Mouse (Mus musculus) CD8-positive naive resting alpha-beta T cell, adult 2 months (primary cell): ENCODE measurements around the gene Sft2d2.

Experiments used
- DNase-seq, 2 experiments: peaks; one replicate each; pipeline ENCODE4 v3.0.0; 2022; ENCODE audit warnings: low read depth in 2 of 2, low spot score in 2 of 2

Sft2d2 gene

DNA sequence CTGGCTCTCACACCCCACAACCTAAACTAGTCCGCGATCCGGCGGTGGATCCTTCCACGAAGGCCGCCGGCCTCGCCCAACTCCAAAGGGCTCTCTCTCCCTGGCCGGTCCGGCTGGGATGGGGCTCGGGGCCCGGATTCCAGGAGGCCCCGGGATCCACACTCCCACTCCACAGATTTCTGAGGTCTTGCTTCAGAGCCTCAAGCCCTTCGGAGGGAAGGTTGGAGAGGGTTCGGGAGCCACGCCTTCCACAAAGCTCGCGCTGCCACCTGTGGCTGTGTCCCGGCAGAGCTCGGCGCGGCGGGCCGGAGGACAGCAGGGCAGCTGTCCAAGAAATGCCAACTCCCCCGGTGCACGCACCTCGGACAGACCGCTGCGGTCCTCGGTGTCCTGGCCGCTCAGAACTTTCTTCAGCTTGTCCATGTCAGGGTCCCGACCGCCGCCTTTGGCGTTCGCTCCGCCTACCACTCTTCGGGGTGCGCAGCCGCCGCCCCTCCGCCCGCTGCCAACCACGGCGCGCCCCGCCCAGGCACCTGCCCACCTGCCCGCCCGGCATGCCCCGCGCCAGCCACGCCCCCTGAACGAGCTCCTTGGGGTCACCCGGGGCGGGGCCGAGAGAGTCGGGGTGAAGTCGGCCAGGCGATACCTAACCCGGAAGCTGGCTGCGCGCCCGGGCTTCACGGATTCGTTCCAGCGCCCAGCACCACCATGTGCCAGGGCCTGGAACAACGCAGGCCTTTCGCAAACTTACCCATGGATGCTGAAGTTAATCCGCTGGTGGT lies at the start of gene Sft2d2:
Sft2d2 (minus strand) TSS at position 559 of the 782 bp plus-strand sequence.
- DNase-seq: peak; percentile 89 to 90

DNA sequence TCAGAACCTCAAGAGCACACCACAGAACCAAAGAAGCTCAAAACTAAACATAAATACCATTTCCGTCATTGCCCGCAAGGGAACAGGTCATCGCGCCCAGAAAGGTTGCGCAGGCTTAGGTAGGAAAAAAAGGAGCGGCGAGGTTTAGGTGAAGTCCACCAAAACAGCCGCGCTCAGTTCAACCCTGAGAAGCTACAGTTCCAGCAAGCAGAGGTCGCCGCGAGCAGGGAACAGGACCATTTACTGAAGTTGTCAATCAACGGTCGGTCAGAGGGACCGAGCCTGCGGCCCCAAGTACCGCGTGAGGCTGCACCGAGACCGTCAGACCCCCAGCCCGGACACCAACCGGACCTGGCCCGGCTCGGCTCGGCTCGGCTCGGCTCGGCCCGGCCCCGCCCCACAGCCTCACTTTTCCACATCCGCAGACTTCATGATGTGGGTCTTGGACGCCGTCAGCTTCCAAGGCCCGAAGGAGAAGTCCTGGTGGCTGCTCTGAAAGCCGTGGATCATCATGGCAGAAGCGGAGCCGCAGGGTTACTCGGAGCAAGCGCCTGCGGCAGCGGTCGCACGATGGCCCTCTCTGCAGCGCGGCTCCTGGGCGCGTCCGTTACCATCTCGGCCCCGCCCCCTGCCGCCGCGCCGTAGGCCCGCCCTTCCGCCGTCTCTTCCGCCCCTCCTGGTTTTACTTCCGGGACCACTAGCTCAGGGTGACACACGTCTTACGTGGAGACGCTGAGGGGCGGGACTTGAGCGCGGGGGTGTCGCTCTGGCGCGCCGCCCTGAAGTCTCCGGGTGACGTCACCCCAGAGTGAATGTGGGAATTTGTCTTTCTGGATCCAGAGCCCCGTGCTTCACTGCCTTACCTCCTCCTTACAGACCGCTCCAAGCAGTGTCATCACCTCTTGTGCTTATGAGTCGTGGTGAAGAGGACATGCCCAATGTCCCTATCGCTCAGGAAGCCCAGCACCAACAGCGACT lies 42.4 kb upstream of the Sft2d2 start, which contains the start of gene Tiprl:
Tiprl (minus strand) TSS at position 676 of the 978 bp plus-strand sequence.
- peak; percentile 91 to 93 for DNase-seq

DNA sequence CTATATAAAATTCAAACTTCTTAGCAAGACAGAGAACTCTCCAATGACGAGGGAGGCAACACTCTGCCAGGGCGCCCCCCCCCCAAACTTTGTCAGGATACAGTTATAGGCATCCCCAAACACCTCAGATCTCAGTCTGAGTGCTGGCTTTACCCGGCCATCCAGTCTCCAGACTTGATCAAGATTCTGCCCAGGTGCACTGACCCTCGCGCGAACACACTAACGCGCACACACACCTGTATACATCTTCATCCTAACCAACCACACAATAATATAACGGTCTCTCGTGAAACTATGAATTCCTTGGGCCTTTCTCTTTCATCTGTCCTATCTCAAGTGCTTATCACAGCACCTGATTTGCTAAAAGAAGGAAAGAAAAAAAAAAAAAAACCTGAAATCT lies 41.6 kb upstream of the Sft2d2 start:
- DNase-seq: peak in 1 of 2 experiments; percentile 7

DNA sequence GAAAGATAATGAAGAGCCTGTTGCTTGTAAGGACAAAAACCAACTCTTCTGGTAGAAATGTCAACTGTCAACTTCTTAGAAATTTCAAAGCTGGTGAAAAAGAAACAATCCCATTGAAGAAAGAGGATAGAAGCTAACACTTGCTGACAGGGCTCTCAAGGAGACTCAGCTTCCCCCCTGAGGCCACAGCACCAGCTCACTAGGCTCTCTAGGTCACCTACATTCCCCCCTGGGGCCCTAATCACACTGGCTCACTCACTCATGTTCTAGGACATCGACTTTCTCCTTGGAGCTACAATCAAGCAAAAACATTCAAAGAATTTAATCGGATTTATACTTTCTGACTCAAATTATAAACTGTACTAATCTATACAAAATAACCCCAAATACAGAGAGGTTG lies 39.6 kb upstream of the Sft2d2 start:
- no peak for DNase-seq

DNA sequence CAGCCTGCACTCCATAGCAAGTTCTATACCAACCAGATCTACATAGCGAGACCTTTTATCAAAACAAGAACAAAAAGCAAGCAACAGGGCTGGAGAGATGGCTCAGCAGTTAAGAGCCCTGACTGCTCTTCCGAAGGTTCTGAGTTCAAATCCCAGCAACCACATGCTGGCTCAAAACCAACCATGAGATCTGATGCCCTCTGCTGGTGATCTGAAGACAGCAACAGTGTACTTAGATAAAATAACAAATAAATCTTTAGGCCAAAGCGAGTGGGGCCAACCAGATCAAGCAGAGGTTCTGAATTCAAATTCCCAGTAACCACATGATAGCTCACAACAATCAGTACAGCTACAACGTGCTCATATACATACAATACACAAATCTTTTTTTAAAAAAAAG lies 36.5 kb upstream of the Sft2d2 start:
- DNase-seq: peak in 1 of 2 experiments; percentile 9

DNA sequence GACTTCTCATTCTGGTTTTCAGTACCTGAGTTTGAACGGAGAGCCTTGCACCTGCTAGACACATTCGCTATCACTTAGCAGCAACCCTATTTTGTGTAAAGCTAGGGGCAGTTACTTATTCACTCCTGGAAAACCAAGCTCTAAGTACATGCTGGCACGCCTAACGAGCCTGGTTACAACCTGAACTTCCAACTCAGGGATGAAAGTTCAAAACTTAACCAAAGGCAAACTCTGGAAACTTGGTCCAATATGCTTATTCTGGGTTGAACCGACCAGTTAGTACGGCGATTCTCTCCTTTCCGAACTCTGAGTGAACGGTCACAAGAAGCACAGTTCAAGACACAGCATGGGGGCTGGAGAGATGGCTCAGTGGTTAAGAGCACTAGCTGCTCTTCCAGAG lies 35.3 kb upstream of the Sft2d2 start:
- DNase-seq: no peak

DNA sequence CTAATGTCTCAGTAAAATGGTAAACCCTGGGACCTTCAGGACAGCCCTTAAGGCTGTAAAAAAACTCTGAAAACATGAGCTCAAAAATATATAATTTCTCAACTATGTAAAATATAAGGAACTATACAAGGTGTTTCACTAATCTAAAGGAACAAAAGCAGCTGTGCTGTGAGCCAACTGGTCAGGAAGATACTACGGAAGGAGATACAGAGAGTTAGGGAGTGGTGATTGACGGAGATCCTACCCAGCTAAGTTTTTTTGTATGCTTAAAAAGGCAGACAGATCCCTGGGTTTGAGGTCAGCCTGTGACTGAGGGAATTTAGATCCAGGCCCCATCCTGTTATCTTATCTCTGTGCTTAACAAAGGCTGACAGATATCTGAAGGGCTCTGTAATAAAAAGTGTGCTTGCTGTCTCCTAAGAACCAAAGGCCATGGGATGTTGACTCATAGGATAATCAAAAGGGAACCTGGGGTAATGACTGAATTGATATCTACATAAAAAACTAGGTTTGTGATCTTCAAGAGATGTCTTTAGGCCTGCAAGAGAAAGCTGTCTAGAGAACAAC lies 22.9 kb upstream of the Sft2d2 start:
- no peak for DNase-seq

DNA sequence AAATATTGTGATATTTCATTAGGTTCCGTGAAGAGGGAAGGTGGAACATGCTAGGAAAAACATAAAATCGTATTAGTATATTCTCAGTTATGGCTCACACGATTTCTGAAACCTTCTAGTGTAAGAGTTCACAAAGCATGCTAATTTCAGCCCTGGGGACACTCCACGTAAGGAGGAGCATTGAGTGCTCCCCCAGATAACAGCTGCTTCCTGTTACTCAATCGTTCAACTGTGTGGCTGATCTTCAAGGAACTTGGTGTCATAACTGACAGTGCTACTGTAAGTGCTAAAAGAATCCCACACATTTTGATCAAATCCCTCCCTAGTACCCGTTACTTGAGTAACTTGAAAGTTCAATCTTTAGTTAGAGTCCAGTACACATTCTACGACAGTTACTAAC lies 21.6 kb upstream of the Sft2d2 start:
- DNase-seq: no peak

DNA sequence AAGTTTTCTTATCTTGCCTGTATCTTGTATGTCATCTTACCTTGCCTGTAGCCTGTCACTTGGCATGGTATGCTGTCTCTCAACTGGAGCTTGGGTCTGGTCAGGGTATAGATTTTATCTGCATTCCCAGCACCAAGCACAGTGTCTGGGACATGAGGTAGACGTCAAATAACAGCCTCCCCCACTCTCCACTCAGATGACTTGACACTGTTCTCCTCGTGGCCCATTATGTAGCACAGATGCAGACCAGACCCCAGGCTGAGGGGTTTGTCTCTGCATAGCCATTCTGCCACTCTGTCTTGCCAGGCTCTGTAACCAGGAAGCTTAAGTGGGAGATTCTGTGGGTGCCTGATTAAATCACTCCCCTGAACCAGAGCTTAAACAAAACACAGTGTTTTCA lies 11.4 kb upstream of the Sft2d2 start:
- DNase-seq: no peak

DNA sequence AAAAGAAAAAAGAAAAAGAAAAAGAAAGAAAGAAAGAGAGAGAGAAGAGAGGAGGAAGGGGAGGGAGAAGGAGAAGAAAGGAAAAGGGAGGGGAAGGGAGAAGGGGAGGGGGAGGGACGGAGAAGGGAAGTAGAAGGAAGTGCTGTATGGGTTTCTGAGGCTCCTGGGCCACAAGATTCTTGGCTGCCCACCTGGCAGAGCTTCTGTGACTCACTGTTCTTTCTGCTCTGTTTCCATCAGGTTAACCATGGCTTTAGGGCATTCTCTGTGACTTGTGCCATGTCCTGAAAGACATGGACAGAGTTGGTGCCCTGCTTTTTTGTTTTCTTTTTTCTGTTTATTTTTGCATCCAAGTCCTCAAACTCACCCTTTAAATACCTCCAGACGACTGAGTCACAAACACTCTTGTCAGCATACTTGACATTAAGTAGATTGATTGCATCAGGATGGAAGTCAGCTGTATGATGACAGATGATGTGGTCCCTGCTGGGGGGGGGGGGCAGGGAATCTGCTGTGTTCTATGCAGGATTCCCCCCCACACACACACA lies 9.3 kb upstream of the Sft2d2 start:
- no peak for DNase-seq

DNA sequence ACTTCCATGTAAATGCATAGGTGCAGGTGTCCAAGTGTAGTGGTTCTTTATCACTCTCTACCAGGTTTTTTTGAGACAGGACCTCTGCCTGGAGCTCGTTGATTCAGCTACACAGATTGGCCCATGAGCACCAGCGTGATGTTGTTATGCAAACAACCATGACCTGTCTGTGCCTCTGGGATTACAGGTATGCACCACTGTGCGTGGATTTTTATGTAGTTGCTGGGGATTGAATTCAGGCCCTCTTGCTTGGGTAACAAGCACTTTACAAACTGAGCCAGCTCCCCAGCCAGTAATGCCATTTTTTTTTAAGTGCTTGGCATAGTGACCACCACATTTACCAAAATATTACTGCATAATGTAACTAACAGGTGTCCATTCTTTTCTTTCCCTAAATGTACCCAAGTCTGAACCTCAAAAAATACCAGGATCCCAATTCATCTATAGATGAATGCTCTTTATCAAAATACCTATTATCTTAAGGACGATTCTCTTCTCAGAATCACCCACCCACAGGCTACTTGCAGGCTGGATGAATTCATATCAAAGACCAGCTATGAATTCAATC lies 7.3 kb upstream of the Sft2d2 start:
- no peak for DNase-seq

DNA sequence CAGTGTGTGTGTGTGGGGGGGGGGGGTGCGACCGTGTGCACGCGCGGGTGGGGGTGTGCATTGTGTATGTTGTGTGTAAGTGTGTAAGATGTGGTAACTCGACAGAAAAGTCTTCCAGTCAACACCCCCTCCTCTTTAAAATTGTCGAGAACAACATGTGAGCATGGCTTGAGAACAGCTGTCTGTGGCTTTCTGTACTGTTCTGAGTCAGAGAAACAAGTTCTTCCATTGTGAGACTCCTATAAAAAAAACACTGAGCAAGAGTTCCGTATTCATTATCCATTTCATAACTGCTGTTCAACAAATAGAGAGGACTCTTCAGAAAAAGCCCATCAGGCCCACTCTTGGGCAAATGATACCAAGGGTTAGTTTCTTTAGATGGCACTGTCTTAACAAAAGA lies 6.5 kb upstream of the Sft2d2 start:
- no peak for DNase-seq

DNA sequence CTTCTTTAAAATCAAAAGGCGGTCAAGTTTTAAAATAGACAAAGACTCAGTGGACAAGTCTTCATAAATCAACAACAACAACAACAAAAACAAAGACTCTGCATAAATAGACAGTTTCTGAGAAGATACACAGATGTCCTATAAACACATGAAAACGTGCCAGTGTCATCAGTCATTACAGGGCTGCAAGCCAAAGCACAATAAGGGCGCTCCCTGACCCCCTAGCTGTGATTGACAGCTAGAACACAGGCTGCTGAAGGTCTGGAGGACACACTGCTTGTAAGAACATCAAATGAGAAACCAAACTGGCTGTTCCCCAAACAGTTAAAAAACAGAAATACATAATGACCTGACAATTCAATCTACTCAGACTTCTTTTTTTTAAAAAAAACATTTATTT lies 5.4 kb upstream of the Sft2d2 start:
- no peak for DNase-seq

DNA sequence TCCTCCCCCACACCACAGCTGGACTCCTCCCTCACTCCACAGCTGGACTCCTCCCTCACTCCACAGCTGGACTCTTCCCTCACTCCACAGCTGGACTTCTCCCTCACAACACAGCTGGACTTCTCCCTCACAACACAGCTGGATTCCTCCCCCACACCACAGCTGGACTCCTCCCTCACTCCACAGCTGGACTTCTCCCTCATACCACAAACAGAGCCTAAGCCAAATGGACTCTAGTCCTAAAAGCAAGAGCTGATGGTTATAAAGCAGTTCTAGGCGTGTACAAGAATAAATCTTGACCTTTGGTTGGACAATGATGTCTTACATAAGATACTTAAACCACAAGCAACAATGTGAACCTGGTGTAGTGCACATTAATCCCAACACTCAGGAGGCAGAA lies 4.7 kb upstream of the Sft2d2 start:
- no peak for DNase-seq

DNA sequence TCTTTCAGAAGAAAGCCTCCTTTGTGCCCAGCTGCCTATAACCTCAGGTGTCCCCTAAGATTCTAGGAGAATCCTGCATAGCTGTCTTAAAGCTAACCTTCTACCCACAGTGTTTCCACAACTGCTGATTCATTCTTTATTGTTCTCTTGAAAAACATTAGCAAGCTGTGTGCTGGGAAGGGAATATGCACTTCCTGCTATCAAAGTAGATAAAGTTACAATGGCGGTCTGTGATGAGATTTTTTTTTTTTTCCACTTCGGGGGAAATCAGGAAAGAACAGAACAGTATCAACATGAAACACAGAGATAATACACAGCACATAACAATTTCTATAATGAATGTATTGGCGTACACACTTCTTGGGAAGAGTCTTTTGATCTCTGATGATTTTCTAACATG lies 3.6 kb upstream of the Sft2d2 start:
- DNase-seq: no peak

DNA sequence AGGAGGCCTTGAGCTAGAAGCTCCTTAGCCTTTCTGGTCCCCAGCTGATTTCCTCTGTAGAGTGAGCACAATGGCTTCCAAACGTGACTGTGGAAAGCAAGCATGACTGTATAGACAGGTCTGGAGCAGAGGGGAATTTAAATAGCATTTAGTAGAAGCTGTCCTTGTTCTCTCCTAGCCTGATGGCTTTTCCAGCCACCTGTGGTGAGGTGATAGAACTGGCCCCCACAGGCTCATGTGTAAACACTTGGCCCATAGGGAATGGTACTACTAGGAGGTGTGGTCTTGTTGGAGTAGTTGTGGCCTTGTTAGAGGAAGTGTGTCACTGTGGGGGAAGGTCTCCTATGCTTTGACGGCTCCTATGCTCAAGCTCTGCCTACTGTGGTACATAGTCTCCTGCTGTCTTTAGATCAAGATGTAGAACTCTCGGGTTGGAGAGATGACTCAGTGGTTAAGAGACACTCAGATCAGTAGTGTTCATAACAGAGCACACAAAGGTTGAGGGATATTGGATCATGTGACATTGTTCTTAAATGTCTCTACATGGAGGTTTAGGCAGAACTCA lies 1.2 kb upstream of the Sft2d2 start:
- no peak for DNase-seq

DNA sequence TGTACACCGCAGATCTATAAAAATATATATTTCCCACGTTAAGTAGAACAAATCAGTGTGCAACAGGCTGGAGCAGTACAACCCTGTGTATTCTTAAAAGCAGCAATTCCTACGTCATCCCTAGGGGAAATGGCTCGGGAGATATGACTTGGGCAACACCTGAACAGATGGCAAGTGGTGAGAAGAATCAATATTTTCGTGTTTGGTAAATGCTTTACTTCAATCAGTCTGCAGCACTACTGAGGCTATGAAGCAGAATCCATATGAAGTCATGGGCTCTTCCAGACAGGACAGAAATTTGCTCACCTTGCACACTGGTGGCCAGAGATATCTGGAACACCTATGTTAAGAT lies 400 bp upstream of the Sft2d2 start:
- no peak for DNase-seq

DNA sequence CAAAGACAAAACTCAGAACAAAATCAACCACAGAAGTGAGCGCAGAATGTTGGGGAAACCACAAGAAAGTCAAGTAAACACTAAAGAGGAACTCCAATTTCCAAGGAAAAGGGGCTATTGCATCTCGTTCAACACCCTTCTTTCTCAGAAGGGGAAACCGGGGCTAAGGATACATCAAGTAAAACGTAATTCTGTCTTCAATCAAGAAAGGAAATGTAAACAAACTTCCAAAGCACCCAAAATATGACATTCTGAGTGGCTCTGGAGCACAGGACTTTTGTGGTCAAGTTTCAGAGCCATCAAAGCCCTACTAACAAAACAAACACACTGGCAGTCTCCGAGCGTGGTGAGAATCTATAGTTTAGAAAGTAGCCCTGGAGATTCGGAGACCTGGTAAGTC lies 812 bp downstream of the Sft2d2 start:
- DNase-seq: no peak

DNA sequence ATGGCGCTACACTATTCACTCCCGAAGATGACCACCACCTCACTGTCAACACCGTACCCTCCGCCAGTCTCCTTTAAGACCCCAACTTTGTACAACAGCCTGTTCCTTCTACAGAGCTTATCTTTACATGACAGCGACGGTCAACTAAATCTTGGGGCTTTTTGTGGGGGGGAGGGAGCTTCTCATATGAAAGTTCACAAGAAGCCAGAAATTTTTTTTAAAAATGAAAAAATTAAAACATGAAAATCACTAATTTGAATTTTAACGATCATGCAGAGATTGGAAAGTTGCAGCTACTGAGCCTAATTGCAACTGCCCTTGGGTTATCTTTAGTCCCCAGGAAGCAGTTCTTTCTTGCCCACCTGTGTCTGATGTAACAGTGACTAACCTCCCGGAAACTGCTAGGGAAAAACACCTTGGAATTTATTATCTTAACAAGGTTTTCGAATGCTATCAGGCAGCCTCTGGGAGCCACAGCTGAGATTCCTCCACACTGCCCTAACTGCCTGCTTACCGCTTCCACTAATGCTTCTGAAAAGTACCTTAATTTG lies 1.4 kb downstream of the Sft2d2 start:
- DNase-seq: no peak

DNA sequence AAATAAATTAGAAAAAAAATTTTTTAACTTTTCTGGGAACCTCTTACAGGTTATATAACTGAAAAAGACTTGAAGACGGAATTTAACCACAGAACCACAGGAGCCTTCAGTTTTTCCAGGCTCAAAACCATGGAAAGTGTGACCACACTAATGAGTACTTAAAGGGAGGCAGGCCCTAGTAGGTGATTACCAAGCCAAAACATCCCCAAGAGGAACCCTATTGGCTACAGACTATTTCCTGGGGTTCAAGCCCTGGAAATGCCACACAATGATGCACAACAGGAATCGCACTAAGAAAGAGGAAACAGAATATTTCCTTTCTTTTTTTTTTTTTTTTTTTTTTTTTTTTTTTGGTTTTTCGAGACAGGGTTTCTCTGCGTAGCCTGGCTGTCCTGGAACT lies 2.1 kb downstream of the Sft2d2 start:
- DNase-seq: no peak

DNA sequence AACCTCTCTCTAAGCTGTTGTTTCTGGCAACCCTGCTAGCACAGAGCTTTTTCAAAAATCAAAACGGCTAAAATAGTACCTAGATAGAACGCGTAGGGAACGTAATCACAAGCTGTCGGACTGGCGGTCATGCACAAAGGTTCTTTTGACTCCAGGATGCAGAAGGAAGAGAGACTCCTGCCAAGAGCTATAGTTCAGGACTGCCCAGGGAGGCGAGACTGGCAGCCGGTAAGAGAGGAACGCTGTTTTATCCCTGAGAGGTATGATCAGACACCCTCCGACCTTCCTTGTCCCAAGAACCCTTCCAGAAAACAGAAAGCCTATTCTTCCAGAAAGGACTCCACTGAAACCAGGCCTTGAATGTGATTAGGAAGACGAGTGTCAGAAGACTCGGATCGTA lies 2.6 kb downstream of the Sft2d2 start:
- DNase-seq: no peak
